Mouse (Mus musculus) liver, adult 2 months (tissue): ENCODE data around the gene Itga2b.

Experiments used
- CTCF ChIP-seq: fragments of 200-500 bp; IDR thresholded peaks from 2 replicates; pipeline ENCODE4 v1.5.1; 2011; ENCODE audit warnings: low read depth, low read length, control low read depth
- POLR2A ChIP-seq: fragments of 200-500 bp; IDR thresholded peaks from 2 replicates; pipeline ENCODE4 v1.6.1; 2011; ENCODE audit warnings: low read length, control low read depth; ENCODE audit not compliant: insufficient read depth; ENCODE audit errors: extremely low read depth

DNA sequence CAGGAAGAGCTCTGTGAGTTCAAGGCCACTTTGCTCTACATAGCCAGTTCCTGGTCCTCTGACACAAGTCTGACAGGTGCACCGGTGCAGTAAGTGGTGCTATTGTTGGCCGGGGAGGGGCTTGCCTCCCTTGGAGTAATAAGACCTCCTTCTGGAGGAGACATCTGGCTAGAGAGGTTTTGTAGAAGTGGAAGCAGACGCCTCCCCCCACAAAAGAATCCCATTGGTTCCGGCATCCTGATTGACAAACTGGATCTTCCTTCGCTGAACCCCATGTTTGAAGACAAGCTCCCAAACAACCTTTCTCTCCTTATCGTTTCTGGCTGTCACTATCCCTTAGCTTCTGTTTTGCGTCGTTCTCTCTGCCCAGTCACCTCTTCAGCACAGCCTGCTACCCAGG, 21.6 kb downstream of the Itga2b start:
- no peak for TF ChIP-seq CTCF
- no peak for TF ChIP-seq POLR2A
